In genomic region chr17:74293687-74294425, GRCm38 (mm10) we compare ENCODE assay signal across 8 mouse cellular contexts. TPM values are rescaled to one million over a fixed set of nuclear protein-coding genes. Genes with fewer than 3 reads are reported as not detected.
DNase-seq lines count a peak whose midpoint lies in the region; ATAC-seq and TF ChIP-seq lines count a peak whose summit lies in the region.

No protein-coding gene starts in this region.

- no peak for TF ChIP-seq POLR2A in liver, adult 2 months (IDR thresholded peaks at IDR 0.05; ENCODE audit: extremely low read depth, insufficient read depth, low read length)

- WGBS in forebrain, embryonic 14.5 days, result under 1% methylated on average over 17 of the region's 18 CpGs
- under 1% methylated on average over 18 of the region's 18 CpGs for WGBS in hindbrain, embryonic 15.5 days
- WGBS in liver, adult 2 months, result 3% methylated on average over 18 of the region's 18 CpGs
- WGBS in neural tube, embryonic 12.5 days, result 2% methylated on average over 18 of the region's 18 CpGs

- H3K79me2 ChIP-seq in liver, adult 2 months (ENCODE audit: control insufficient read depth, insufficient read depth, low read length), result peaks cover 24% of the 10 kb centered on the region

- no peak for TF ChIP-seq CTCF in layer of hippocampus, adult 2 months (conservative IDR thresholded peaks at IDR 0.05)
- 0 out of 2 replicates have a peak, but pooled peaks have one; percentile 1 for TF ChIP-seq CTCF in liver, adult 2 months (IDR thresholded peaks at IDR 0.05; ENCODE audit: low read depth, low read length)

- peak overlapping the region; percentile 79 for H3K4me3 ChIP-seq in layer of hippocampus, adult 2 months
- peak overlapping the region; percentile 89 for H3K4me3 ChIP-seq in forebrain, embryonic 14.5 days (ENCODE audit: low read depth, low read length)
- peak overlapping the region; percentile 95 for H3K4me3 ChIP-seq in hindbrain, embryonic 15.5 days
- H3K4me3 ChIP-seq in liver, adult 2 months (ENCODE audit: insufficient read depth, low read depth, low read length), result peak overlapping the region; percentile 98
- peak overlapping the region; percentile 89 for H3K4me3 ChIP-seq in neural tube, embryonic 12.5 days

- peak; percentile 17 for ATAC-seq in activated CD4-positive, CD25-positive, alpha-beta regulatory T cell, adult 4 months
- ATAC-seq in forebrain, embryonic 14.5 days, result peak; percentile 5; the same call in 1 of the 2 replicates
- ATAC-seq in hindbrain, embryonic 15.5 days (ENCODE audit: low FRiP score, low read depth), result no peak
- ATAC-seq in neural tube, embryonic 12.5 days (ENCODE audit: low FRiP score, low read depth), result peak; percentile 1; the same call in 1 of the 2 replicates

- H3K9me3 ChIP-seq in forebrain, embryonic 14.5 days (replicated peaks; ENCODE audit: control insufficient read depth, low read length), result no peaks in the 10 kb centered on the region
- H3K9me3 ChIP-seq in hindbrain, embryonic 15.5 days, result no peaks in the 10 kb centered on the region
- H3K9me3 ChIP-seq in neural tube, embryonic 12.5 days, result no peaks in the 10 kb centered on the region

- peaks cover 10% of the 10 kb centered on the region for H3K4me1 ChIP-seq in forebrain, embryonic 14.5 days (ENCODE audit: control insufficient read depth, insufficient read depth, low read length)
- H3K4me1 ChIP-seq in hindbrain, embryonic 15.5 days (replicated peaks), result peaks cover 36% of the 10 kb centered on the region
- peaks cover 1% of the 10 kb centered on the region for H3K4me1 ChIP-seq in liver, adult 2 months (ENCODE audit: control insufficient read depth, insufficient read depth, low read length)
- peaks cover 18% of the 10 kb centered on the region for H3K4me1 ChIP-seq in neural tube, embryonic 12.5 days

- H3K4me2 ChIP-seq in forebrain, embryonic 14.5 days (ENCODE audit: low read length), result peak overlapping the region; percentile 78
- peak overlapping the region; percentile 86 for H3K4me2 ChIP-seq in hindbrain, embryonic 15.5 days
- peak overlapping the region; percentile 64 for H3K4me2 ChIP-seq in neural tube, embryonic 12.5 days (replicated peaks)

- peak overlapping the region; percentile 96 for H3K9ac ChIP-seq in forebrain, embryonic 14.5 days (ENCODE audit: low read length)
- peak overlapping the region; percentile 94 for H3K9ac ChIP-seq in hindbrain, embryonic 15.5 days
- H3K9ac ChIP-seq in liver, adult 2 months (ENCODE audit: low read depth, low read length), result peak overlapping the region; percentile 96
- H3K9ac ChIP-seq in neural tube, embryonic 12.5 days, result peak overlapping the region; percentile 87

- H3K36me3 ChIP-seq in forebrain, embryonic 14.5 days (ENCODE audit: control insufficient read depth, insufficient read depth, low read length), result 0 out of 2 replicates have a peak, but pooled peaks cover under 1% of the 10 kb centered on the region
- 0 out of 2 replicates have a peak, but pooled peaks cover 7% of the 10 kb centered on the region for H3K36me3 ChIP-seq in hindbrain, embryonic 15.5 days
- H3K36me3 ChIP-seq in liver, adult 2 months (ENCODE audit: control insufficient read depth, insufficient read depth, low read length), result no peaks in the 10 kb centered on the region
- H3K36me3 ChIP-seq in neural tube, embryonic 12.5 days, result peaks cover 6% of the 10 kb centered on the region

- DNase-seq in layer of hippocampus, adult 2 months (ENCODE audit: low spot score in 2 of 2), result no peak
- DNase-seq in layer of hippocampus, adult 9-10 months (ENCODE audit: low spot score), result no peak
- DNase-seq in forebrain, embryonic 14.5 days (ENCODE audit: low spot score), result peak; percentile 56
- peak; percentile 41 for DNase-seq in liver, adult 2 months (ENCODE audit: extremely low read depth, low read depth, low spot score)
- DNase-seq in c-Kit-positive CD71-positive TER-119-positive erythroid progenitor cells, embryonic 14.5 days (ENCODE audit: low spot score), result no peak

- H3K27me3 ChIP-seq in forebrain, embryonic 14.5 days (replicated peaks; ENCODE audit: control insufficient read depth, insufficient read depth, low read length), result no peaks in the 10 kb centered on the region
- H3K27me3 ChIP-seq in hindbrain, embryonic 15.5 days, result no peaks in the 10 kb centered on the region
- H3K27me3 ChIP-seq in liver, adult 2 months (ENCODE audit: control insufficient read depth, insufficient read depth, low read length), result no peaks in the 10 kb centered on the region
- no peaks in the 10 kb centered on the region for H3K27me3 ChIP-seq in neural tube, embryonic 12.5 days (replicated peaks)

- H3K27ac ChIP-seq in layer of hippocampus, adult 2 months, result peak overlapping the region; percentile 90
- peak overlapping the region; percentile 97 for H3K27ac ChIP-seq in forebrain, embryonic 14.5 days (ENCODE audit: low read depth, low read length)
- peak overlapping the region; percentile 99 for H3K27ac ChIP-seq in hindbrain, embryonic 15.5 days (replicated peaks)
- H3K27ac ChIP-seq in liver, adult 2 months (replicated peaks; ENCODE audit: insufficient read depth, low read depth, low read length), result peak overlapping the region; percentile 91
- peak overlapping the region; percentile 92 for H3K27ac ChIP-seq in neural tube, embryonic 12.5 days

RNA-seq across cellular contexts. Expression of gene Memo1, which starts 1.5 kb away (rescaled TPM):
- total RNA-seq in layer of hippocampus, adult 2 months (2021), result 10 to 100 TPM; 50.5 to 52.3 TPM
- 10 to 100 TPM; 53.5 to 61.0 TPM for polyA plus RNA-seq in activated CD4-positive, CD25-positive, alpha-beta regulatory T cell, adult 4 months (2017; shearing (Covaris generic))
- 78.2 and 85.3 TPM in 2 replicates for polyA plus RNA-seq in forebrain, embryonic 14.5 days (2014; fragmentation: Nextera tagmentation; extraction: Ambion mirVana)
- 51.1 and 51.6 TPM in 2 replicates for polyA plus RNA-seq in hindbrain, embryonic 15.5 days (2015; fragmentation: Nextera tagmentation; extraction: Ambion mirVana)
- total RNA-seq in liver, adult 2 months (2014; rRNA removed), result 31.8 and 36.6 TPM in 2 replicates
- 34.5 and 36.0 TPM in 2 replicates for polyA plus RNA-seq in liver, adult 2 months (2012; rRNA removed)
- polyA plus RNA-seq in neural tube, embryonic 12.5 days (2016; fragmentation: Nextera tagmentation; extraction: Ambion mirVana), result 73.7 and 77.1 TPM in 2 replicates

RNA-seq across cellular contexts. Expression of gene Dpy30, which starts 29.9 kb away (rescaled TPM):
- 10 to 100 TPM; 49.0 to 53.1 TPM for total RNA-seq in layer of hippocampus, adult 2 months (2021)
- 100 to 1,000 TPM; 144 to 156 TPM for polyA plus RNA-seq in activated CD4-positive, CD25-positive, alpha-beta regulatory T cell, adult 4 months (2017; shearing (Covaris generic))
- polyA plus RNA-seq in forebrain, embryonic 14.5 days (2014; fragmentation: Nextera tagmentation; extraction: Ambion mirVana), result 223 and 225 TPM in 2 replicates
- polyA plus RNA-seq in hindbrain, embryonic 15.5 days (2015; fragmentation: Nextera tagmentation; extraction: Ambion mirVana), result 210 and 224 TPM in 2 replicates
- total RNA-seq in liver, adult 2 months (2014; rRNA removed), result 22.1 and 29.2 TPM in 2 replicates
- polyA plus RNA-seq in liver, adult 2 months (2012; rRNA removed), result 30.4 and 34.7 TPM in 2 replicates
- 209 and 229 TPM in 2 replicates for polyA plus RNA-seq in neural tube, embryonic 12.5 days (2016; fragmentation: Nextera tagmentation; extraction: Ambion mirVana)

RNA-seq across cellular contexts. Expression of gene Spast, which starts 44.9 kb away (rescaled TPM):
- 10 to 100 TPM; 50.0 to 50.5 TPM for total RNA-seq in layer of hippocampus, adult 2 months (2021)
- polyA plus RNA-seq in activated CD4-positive, CD25-positive, alpha-beta regulatory T cell, adult 4 months (2017; shearing (Covaris generic)), result 10 to 100 TPM in 1 of 2 experiments, 1 to 10 TPM in 1; 8.9 to 10.1 TPM
- polyA plus RNA-seq in forebrain, embryonic 14.5 days (2014; fragmentation: Nextera tagmentation; extraction: Ambion mirVana), result 40.3 and 41.7 TPM in 2 replicates
- 34.2 and 35.5 TPM in 2 replicates for polyA plus RNA-seq in hindbrain, embryonic 15.5 days (2015; fragmentation: Nextera tagmentation; extraction: Ambion mirVana)
- total RNA-seq in liver, adult 2 months (2014; rRNA removed), result 15.0 and 16.8 TPM in 2 replicates
- 5.6 and 6.1 TPM in 2 replicates for polyA plus RNA-seq in liver, adult 2 months (2012; rRNA removed)
- polyA plus RNA-seq in neural tube, embryonic 12.5 days (2016; fragmentation: Nextera tagmentation; extraction: Ambion mirVana), result 55.9 TPM in 2 replicates

Comparison
In these comparisons a context has a peak if more than half of its experiments do, and no peak if none do; other contexts are left out.
1. DNase-seq: peak in forebrain, embryonic 14.5 days (single experiment) and liver, adult 2 months (single experiment); none in layer of hippocampus, adult 2 months (0 of 2), layer of hippocampus, adult 9-10 months (single experiment) and c-Kit-positive CD71-positive TER-119-positive erythroid progenitor cells, embryonic 14.5 days (single experiment).
2. Peak in every context shown above with its lines, with median percentiles within 50 percentile points of each other: H3K27ac ChIP-seq, H3K4me3 ChIP-seq, H3K4me2 ChIP-seq and H3K9ac ChIP-seq.